Mouse (Mus musculus): ENCODE data around the gene Bicdl1.

Bicdl1 gene

GRCm38 (mm10) chr5:115726019-115726418 lies 5.4 kb downstream of the Bicdl1 start:
- DNase-seq (ENCODE audit: low spot score) = no peak

- no peak for DNase-seq (ENCODE audit: low spot score)
Measured at GRCm38 (mm10) chr5:115724422-115724821, 7.0 kb downstream of the Bicdl1 start.

DNA sequence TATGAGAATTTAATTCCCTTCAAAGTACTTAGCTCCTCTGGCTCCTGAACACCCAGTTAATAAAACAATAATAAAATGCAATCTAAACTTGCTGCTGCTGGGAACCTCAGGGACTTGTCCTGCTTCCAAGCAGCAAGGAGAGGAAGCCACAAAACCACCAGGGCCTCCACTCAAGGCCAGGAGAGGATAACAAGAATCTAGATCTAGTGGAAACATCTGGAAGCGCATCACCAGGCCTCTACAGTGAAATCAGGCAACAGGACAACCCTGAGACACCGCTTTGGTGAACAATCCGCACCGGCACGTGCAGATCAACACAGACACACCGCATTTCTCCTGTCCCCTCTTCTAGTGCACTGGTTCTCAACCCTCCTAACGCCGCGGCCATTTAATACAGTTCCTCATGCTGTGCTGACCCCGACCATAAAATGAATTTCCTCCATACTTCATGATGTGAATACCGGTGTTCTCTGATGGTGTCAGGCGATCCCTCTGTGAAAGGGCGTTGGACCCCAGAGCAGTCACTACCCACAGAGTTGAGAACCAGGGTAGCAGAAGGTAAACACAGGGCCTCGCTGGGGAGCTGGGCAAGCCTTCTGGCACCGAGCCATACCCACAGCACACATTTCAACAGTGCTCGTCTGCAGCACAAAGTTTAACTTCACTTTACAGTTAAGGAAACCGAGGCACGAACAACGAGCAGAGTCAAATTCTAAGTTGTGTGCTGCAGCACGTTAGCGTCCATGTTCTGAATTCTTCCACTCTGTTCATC lies 9.0 kb downstream of the Bicdl1 start:
- DNase-seq (ENCODE audit: low spot score) = no peak

GRCm38 (mm10) chr5:115720761-115721160 lies 10.7 kb downstream of the Bicdl1 start:
- DNase-seq (ENCODE audit: low spot score) = no peak

- no peak for DNase-seq (ENCODE audit: low spot score)
Measured at GRCm38 (mm10) chr5:115717693-115718092, 13.7 kb downstream of the Bicdl1 start.

DNA sequence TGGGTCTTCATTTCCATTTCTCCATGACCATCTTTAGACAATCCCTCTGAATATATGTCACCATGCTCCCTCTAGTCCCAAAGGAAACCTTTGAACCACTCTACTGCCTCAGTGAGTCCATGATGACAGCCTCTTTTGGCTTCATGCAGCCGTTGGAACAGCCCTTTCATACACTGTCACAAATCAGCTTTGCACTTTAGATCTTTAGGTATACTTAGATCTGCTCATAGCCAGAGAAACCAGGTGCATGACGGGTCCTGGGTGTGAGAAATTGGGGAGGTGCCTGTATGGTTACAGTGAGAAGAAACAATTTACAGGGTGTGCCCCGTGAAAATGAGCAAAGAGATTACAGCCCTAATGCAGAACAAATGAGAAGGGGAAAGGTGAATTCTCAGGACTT lies 14.3 kb downstream of the Bicdl1 start:
- DNase-seq (ENCODE audit: low spot score) = no peak

GRCm38 (mm10) chr5:115716426-115716825 lies 15.0 kb downstream of the Bicdl1 start:
- no peak for DNase-seq (ENCODE audit: low spot score)

GRCm38 (mm10) chr5:115714761-115715160 lies 16.7 kb downstream of the Bicdl1 start:
- no peak for DNase-seq (ENCODE audit: low spot score)

- DNase-seq (ENCODE audit: low spot score) = no peak
Measured at GRCm38 (mm10) chr5:115712487-115712886, 18.9 kb downstream of the Bicdl1 start.

DNA sequence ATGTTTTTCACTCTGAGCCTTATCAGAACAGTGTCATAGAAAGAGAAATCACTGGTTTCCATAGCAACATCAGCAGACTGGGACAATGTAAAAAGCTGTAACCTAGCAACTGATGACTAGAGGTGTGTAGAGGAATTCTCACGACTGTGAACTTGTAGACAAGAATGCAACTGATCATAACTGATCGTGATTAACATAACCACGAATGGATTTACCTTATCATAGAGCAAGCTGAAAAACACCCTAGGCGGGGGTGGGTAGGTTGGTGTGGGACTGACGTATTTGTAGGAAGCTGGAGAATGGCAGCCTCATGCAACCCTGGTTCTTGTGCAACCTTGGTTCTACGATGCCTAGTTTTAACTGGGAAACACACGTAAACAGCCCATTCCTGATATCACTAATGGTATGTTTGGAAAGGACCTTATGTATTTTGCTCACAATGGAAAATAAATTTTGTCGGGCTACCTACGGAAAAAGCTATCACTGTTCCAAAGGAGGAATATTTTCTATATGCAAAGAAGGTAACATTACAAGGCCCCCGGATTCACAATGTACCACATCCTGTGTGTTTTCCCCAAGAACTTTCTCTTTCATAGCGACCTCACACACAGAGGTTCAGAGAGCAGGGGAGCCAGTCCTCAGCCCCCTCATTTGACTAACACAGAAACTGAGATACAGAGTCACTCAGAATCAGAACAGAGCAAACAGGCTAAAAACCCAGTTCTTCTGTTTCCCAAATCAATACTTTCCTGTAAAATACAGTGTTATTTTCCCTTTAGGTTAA lies 19.6 kb downstream of the Bicdl1 start:
- no peak for DNase-seq (ENCODE audit: low spot score)

- DNase-seq (ENCODE audit: low spot score) = no peak
Measured at GRCm38 (mm10) chr5:115710171-115710570, 21.2 kb downstream of the Bicdl1 start.

DNA sequence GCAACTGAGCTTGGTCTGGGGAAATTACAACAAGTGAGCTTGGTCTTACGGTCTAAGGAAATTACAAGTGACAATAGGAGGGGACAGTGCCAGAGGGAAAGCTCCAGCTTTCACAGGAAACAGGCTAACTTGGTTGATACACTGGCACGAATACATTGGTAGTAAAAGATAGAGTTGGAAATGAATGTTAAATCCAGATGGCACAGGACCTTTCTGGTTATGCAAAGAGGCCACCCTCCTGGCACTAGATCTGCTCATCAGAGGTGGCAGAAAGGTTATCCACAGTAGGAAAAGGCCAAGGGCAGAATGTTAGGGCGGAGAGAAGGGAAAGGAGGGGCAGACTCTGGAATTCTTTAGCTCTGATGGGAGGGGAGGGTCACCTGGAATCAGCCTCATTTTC lies 22.5 kb downstream of the Bicdl1 start:
- DNase-seq (ENCODE audit: low spot score) = no peak

GRCm38 (mm10) chr5:115701981-115702380 lies 29.4 kb downstream of the Bicdl1 start:
- no peak for DNase-seq (ENCODE audit: low spot score)

DNA sequence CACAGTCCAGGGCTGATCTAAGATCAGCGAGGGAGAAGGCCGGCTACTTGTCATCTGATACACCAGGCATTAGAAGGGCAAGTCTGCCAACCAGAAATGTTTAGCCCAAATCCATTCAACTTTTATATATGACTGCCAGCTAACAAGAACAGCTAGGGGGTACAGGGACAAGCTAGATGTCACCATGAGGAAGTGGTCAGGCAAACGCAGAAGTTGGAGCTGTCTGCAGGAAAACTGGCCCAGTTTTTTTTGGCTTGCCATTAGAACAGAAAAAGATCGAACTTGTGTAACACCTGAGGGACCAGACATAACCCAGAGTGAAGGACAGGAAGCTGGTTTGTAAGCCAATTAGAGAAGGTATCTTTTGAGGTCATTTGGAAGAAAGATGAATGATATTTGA lies 30.2 kb downstream of the Bicdl1 start:
- no peak for DNase-seq (ENCODE audit: low spot score)

GRCm38 (mm10) chr5:115696811-115697210 lies 34.6 kb downstream of the Bicdl1 start:
- DNase-seq (ENCODE audit: low spot score) = no peak

- no peak for DNase-seq (ENCODE audit: low spot score)
Measured at GRCm38 (mm10) chr5:115695191-115695770, 36.1 kb downstream of the Bicdl1 start.

DNA sequence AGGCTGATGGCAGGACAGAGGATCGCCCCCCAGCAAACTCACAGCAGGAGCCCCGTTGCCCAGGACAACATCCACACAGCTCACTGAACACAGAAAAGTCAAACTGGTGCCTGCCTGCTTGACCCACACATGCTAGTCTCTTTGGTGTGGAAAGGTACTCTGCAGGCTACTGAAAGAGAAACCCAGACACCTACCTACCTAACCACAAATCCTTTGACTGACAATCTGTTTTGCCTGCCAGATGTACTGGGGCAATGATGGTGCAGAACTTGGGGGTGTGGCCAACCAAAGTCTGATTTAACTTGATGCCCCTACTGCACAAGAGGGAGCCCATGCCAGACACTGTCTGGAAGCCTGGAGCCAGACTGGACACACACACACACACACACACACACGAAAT lies 38.1 kb downstream of the Bicdl1 start:
- DNase-seq (ENCODE audit: low spot score) = no peak

- no peak for DNase-seq (ENCODE audit: low spot score)
Measured at GRCm38 (mm10) chr5:115686716-115687115, 44.7 kb downstream of the Bicdl1 start.

DNA sequence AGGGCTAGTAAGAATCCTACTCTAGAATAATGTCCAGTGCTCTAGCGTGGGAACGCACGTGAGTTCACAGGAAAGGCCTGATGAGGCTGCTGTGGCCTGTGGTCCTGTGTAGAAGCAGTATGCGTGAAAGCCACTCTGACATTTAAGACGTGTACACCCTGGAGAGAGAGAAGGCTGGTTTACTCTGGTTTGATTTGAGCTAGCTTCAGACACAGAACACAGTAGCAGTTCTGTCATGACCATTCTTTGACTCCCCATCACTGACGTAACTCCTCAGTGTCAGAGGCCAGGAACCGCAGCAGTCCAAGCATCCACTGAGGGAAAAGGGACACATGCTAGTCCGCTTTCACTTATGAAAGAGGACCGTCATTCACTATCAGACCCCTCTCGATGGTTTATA lies 46.3 kb downstream of the Bicdl1 start:
- DNase-seq (ENCODE audit: low spot score) = no peak

DNA sequence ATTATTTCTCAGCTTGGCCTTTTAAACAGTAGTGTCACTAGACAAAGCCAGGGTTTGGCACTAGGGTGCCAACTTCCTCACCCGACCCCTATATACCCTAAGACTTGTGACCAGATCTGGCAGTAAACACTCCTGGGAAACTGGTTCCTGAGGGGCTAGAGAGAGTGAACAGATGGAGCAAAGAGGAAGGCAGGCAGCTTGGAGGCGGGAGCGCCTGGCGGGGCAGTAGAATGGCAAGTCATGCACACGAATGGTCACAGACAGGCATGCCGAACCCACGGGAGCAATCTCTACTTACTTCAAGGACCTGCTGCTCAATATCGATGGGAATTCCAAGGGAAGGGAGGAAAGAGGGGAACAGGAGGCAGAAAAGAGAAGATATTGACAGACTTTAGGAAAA lies 59.6 kb downstream of the Bicdl1 start:
- DNase-seq (ENCODE audit: low spot score) = no peak

DNA sequence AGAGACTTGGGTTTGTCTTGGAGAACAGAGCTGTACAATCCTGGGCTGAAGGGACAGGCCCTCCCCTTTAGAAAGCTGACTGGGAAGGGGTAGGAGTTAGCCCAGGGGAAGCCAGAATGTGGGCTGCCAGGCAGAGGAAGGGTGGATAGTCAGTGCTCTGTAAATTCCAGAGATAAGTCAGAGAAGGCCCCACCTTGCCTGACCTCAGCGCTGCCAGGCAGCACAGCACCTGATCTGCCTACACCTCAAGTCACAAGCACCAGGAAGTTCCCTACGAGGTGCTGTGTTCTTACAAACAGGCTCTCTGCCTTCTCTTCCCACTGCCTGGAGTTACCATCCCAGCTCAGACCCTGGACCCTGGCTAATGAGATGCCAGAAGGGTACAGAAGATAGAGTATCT lies 61.0 kb downstream of the Bicdl1 start:
- no peak for DNase-seq (ENCODE audit: low spot score)

- DNase-seq (ENCODE audit: low spot score) = no peak
Measured at GRCm38 (mm10) chr5:115669974-115670373, 61.4 kb downstream of the Bicdl1 start.

GRCm38 (mm10) chr5:115668986-115669385 lies 62.4 kb downstream of the Bicdl1 start:
- DNase-seq (ENCODE audit: low spot score) = no peak

Measured in yolk sac, embryonic 10.5 days (tissue).